Mouse (Mus musculus): Measurements from ENCODE around the gene Ces1c. TPM values are rescaled to one million over a fixed set of nuclear protein-coding genes. Genes with fewer than 3 reads are reported as not detected.

Ces1c gene
- polyA plus RNA-seq, 1 experiment from 2014 or later = not detected

DNA sequence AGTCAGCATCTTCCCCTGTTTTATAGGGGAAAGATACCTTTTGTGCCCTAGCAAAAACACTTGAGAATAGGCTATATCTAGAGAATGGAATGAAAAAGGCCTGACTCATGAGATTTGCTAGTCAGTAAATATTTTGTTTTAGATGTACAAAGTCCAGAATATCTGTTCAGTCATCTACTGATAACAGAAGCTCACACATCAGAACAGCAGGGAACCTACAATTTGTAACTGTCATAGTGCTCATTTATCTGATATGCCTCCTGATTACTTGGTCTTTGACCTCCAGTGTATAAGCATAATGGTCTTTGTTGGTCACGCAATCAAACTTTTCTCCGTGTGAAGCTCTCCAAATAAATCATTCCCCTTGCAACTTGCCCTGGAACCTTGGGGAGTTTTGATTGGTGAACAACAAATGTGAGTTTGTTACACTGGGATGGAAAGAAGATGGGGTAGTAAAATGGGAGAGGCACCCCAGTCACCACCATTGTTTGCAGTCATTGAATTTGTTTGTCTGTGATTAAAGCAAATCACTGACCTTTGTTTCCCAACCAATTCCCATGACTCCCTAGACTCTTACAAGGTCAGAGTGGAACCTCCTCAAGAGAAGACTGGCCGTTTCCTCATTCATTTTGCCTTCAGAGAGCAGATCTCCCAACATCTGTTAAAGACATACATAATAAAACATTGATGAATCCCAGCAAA is 67.5 kb downstream of the Ces1c start:
- no peak overlapping the region for H3K9ac ChIP-seq (ENCODE audit: low read length)
- no peaks in the 10 kb centered on the region for H3K36me3 ChIP-seq (ENCODE audit: control insufficient read depth, insufficient read depth, low read length)
- H3K4me2 ChIP-seq (ENCODE audit: low read depth) = no peak overlapping the region
- WGBS = 20% methylated on average over 3 of the region's 3 CpGs
- H3K4me1 ChIP-seq (ENCODE audit: control insufficient read depth, insufficient read depth, low read length) = no peaks in the 10 kb centered on the region
- ATAC-seq (ENCODE audit: insufficient read depth, low FRiP score, low TSS enrichment) = no peak
- no peak overlapping the region for H3K27ac ChIP-seq (ENCODE audit: low read depth, low read length)
- H3K9me3 ChIP-seq (ENCODE audit: control insufficient read depth, low read length) = no peaks in the 10 kb centered on the region
- no peak overlapping the region for H3K4me3 ChIP-seq (ENCODE audit: low read depth, low read length)
- DNase-seq (ENCODE audit: low spot score) = no peak
- H3K27me3 ChIP-seq (ENCODE audit: control insufficient read depth, insufficient read depth, low read length) = no peaks in the 10 kb centered on the region

DNA sequence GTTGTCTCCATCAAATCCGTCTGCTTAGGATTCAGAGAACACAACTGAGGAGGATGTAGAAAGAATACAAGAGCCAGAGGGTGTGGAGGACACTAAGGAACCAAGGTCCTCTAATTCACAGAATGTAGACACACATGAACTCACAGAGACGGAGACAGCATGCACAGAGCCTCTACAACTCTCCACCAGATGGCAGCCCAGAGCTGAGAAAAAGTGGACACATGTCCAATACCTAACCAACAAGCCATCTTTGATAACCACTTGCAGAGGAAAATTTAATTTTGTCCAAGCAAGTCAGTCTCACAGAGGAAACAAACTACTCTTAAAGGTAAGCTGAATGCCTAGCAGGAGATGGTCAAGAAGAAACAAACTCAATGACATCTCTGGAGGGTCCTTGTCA is 71.9 kb downstream of the Ces1c start:
- Histone ChIP-seq H3K27ac (ENCODE audit: low read depth, low read length) (no peak overlapping the region), H3K36me3 (ENCODE audit: control insufficient read depth, insufficient read depth, low read length) (no peaks in the 10 kb centered on the region), H3K27me3 (ENCODE audit: control insufficient read depth, insufficient read depth, low read length) (no peaks in the 10 kb centered on the region), H3K4me2 (ENCODE audit: low read depth) (no peak overlapping the region), H3K4me1 (ENCODE audit: control insufficient read depth, insufficient read depth, low read length) (no peaks in the 10 kb centered on the region), H3K9ac (ENCODE audit: low read length) (no peak overlapping the region), H3K9me3 (ENCODE audit: control insufficient read depth, low read length) (no peaks in the 10 kb centered on the region), H3K4me3 (ENCODE audit: low read depth, low read length) (no peak overlapping the region)
- ATAC-seq (ENCODE audit: insufficient read depth, low FRiP score, low TSS enrichment) (no peak), DNase-seq (ENCODE audit: low spot score) (peak; percentile 72)
- 24% methylated on average over 2 of the region's 2 CpGs for WGBS

DNA sequence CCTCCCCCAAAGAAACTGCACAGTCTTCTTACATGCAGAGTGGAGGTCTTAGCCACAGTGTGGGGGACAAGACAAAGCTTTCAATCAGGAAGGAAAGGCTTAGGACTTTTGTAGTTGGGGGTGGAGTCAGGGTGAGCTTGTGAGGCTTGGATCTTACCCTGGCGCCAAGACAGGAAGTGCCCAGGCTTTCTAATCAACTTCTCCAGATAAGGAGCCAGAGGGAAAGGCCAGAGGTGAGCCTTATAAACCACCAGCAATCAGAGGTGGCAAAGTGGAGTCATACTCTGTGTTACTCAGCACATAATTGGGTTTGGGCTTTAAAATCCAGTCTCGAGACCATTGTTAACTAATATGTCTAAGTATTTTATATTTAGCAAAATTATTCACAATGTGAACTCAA is 75.8 kb downstream of the Ces1c start:
- Histone ChIP-seq H3K4me2 (ENCODE audit: low read depth) (no peak overlapping the region), H3K4me1 (ENCODE audit: control insufficient read depth, insufficient read depth, low read length) (no peaks in the 10 kb centered on the region), H3K27ac (ENCODE audit: low read depth, low read length) (no peak overlapping the region), H3K36me3 (ENCODE audit: control insufficient read depth, insufficient read depth, low read length) (no peaks in the 10 kb centered on the region), H3K9me3 (ENCODE audit: control insufficient read depth, low read length) (no peaks in the 10 kb centered on the region), H3K9ac (ENCODE audit: low read length) (no peak overlapping the region), H3K4me3 (ENCODE audit: low read depth, low read length) (no peak overlapping the region), H3K27me3 (ENCODE audit: control insufficient read depth, insufficient read depth, low read length) (no peaks in the 10 kb centered on the region)
- ATAC-seq (ENCODE audit: insufficient read depth, low FRiP score, low TSS enrichment) = no peak
- 76% methylated on average over 2 of the region's 2 CpGs for WGBS
- no peak for DNase-seq (ENCODE audit: low spot score)

Other genes with a start within 250 kb of the Ces1c start
- 0.31 TPM in 1 of 2 replicates, not detected in the other for gene Capns2, start 229.9 kb downstream of the Ces1c start, polyA plus RNA-seq (2014; fragmentation: Nextera tagmentation; extraction: Ambion mirVana)
- gene Slc6a2, start 171.2 kb downstream of the Ces1c start, polyA plus RNA-seq (2014; fragmentation: Nextera tagmentation; extraction: Ambion mirVana) = not detected in 2 replicates
- gene Ces1a, start 83.1 kb downstream of the Ces1c start, polyA plus RNA-seq (2014; fragmentation: Nextera tagmentation; extraction: Ambion mirVana) = not detected in 2 replicates
- not detected in 2 replicates for gene Ces1b, start 51.3 kb downstream of the Ces1c start, polyA plus RNA-seq (2014; fragmentation: Nextera tagmentation; extraction: Ambion mirVana)
- gene Ces1d, start 66.6 kb upstream of the Ces1c start, polyA plus RNA-seq (2014; fragmentation: Nextera tagmentation; extraction: Ambion mirVana) = 0.31 TPM in 1 of 2 replicates, not detected in the other
- not detected in 2 replicates for gene Ces1e, start 98.3 kb upstream of the Ces1c start, polyA plus RNA-seq (2014; fragmentation: Nextera tagmentation; extraction: Ambion mirVana)
- not detected in 2 replicates for gene Ces1f, start 148.5 kb upstream of the Ces1c start, polyA plus RNA-seq (2014; fragmentation: Nextera tagmentation; extraction: Ambion mirVana)
- gene Ces1g, start 206.0 kb upstream of the Ces1c start, polyA plus RNA-seq (2014; fragmentation: Nextera tagmentation; extraction: Ambion mirVana) = not detected in 2 replicates
- gene Ces1h, start 248.4 kb upstream of the Ces1c start, polyA plus RNA-seq (2014; fragmentation: Nextera tagmentation; extraction: Ambion mirVana) = not detected in 2 replicates